Mouse (Mus musculus): ENCODE results near the gene Rnf38. TPM values are rescaled to one million over a fixed set of nuclear protein-coding genes. Genes with fewer than 3 reads are reported as not detected.
A peak's percentile ranks its signal among the peaks of the same experiment; 100 is the strongest.

Gene Rnf38
- total RNA-seq, 1 experiment from 2014 or later = 112 TPM

GRCm38 (mm10) chr4:44085566-44085965 lies 148.0 kb downstream of the Rnf38 start:
- no peak for ATAC-seq (ENCODE audit: extremely low read depth, insufficient number of reproducible peaks, low FRiP score, poor library complexity, severe bottlenecking)

GRCm38 (mm10) chr4:44084602-44085325 lies 148.8 kb downstream of the Rnf38 start:
- no peak for ATAC-seq (ENCODE audit: extremely low read depth, insufficient number of reproducible peaks, low FRiP score, poor library complexity, severe bottlenecking)

- 0 out of 2 replicates have a peak, but pooled peaks have one; percentile 1 for ATAC-seq (ENCODE audit: extremely low read depth, insufficient number of reproducible peaks, low FRiP score, poor library complexity, severe bottlenecking)
Measured at GRCm38 (mm10) chr4:44083945-44084344, 149.6 kb downstream of the Rnf38 start, which contains the start of gene Gne. Gne (minus strand) TSS chr4:44084177.

- no peak for ATAC-seq (ENCODE audit: extremely low read depth, insufficient number of reproducible peaks, low FRiP score, poor library complexity, severe bottlenecking)
Measured at GRCm38 (mm10) chr4:44078358-44078933, 155.1 kb downstream of the Rnf38 start.

Other genes with a start within 250 kb of the Rnf38 start
- gene Clta, start 229.3 kb downstream of the Rnf38 start, total RNA-seq (2017) = 339 TPM in 2 replicates
- gene Gne, start 149.6 kb downstream of the Rnf38 start, total RNA-seq (2017) = 22.9 and 23.8 TPM in 2 replicates
- gene Melk, start 67.1 kb upstream of the Rnf38 start, total RNA-seq (2017) = 0.12 TPM in 2 replicates